Mouse (Mus musculus): Measurements from ENCODE around the gene Sema4f.

Sema4f gene

DNA sequence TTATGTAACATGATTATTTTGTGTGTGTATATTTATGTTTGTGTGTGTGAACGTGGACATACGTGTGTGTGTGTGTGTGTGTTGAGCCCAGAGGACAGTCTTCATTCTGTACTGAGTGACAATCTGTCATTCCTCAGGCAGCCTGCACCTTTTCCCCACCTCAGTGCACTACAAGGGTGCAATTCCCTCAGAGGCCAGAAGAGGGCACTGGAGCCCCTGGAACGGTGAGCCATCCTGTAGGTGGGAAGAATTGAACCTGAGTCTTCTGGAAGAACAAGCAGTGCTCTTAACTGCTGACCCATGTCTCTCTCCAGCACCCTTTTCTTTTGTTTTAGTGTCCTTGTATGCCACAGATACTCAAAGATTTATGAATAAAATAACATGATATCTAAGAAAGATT is 23.7 kb downstream of the Sema4f start:
- DNase-seq (ENCODE audit: extremely low read depth, low read depth), result no peak

DNA sequence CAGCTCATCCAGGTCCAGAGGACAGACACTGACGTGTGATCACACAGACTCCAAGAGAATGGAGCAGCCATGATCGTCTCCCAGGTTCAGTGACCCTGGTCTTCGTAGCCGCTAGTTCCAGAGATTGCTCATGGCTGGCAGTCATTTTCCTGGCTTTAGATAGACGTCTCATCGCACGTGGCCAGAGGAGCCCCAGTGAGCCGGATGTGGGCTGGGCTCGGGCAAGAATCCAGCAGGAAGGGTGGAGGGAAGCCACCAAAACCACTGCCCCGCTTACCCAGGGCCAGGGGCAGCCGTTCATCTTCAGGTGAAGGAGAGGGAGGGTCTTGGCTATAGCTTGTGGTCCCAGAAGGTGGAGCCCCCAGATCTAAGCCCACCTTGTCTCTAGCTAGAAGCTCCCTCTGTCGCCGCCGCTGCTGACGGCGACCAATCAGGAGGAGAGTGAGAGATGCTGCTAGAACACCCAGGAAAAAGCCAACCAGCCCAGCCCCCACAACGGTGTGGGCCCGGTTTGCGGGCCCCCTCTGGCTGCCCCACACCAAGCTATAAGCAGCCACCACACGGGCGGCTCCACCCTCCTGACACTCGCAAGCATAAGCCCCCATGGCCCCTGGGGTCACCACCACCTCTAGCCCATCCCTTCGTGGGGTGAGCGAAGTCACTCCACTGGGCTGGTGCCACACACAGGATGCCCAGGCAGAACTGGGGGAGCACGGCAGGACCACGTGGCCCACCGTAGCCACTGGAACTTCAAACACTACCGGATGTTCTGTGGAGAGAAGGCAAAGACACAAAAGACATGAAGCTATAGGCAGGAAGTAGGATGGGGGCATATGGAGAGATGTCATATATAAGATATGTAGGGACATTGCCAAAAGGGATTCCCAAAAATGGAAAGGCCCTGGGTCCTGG is 26.0 kb downstream of the Sema4f start:
- peak; percentile 57 for DNase-seq (ENCODE audit: extremely low read depth, low read depth)

DNA sequence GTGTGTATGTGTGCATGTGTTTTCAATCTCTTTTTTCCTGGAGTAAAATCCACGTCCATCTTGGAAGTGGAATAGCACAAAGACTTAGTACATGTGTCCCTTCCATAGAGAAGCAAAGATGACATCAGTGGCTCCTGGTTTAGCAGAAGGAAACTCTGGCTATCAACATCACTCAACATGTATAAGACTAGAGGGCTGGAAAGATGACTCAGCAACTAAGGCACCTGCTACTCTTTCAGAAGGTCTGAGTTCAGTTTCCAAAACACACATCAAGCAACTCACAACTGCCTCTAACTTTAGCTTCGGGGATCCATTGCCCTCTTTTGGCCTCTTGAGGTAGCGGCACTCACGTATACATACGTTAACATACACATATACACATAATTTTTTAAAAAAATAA is 28.3 kb downstream of the Sema4f start:
- DNase-seq (ENCODE audit: extremely low read depth, low read depth), result peak; percentile 61

DNA sequence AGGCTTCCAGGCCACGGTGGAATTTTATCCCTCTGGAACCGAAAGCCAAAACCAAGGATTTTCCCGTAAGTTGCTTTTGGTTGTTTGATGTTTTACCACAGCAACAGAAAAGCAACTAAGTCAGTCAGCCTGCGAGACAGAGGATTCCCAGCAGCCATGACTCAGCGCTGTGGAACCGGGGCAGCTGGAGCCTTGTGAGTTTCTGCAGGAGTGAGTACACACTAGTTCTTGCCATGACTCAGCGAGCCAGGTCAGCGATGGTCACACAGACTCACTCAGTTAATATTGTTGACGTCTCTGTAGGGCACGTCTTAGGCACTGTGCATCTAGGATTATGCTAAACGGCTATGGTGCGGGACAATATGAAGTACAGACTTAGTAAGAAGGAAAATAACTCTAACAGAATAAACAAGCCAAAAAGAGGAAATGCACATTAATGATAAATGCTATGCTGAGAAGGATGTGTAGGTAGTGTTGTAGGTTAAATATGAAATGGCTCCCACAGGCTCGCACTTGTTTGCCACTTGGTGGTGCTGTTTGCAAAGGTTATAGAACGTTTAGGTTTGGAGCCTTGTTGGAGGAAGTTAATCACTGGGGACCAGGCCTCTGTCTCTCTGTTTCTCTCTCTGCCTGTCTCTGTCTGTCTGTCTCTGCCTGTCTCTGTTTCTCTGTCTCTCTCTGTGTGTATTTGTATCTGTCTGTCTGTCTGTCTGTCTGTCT is 30.3 kb downstream of the Sema4f start:
- DNase-seq (ENCODE audit: extremely low read depth, low read depth), result peak; percentile 89

DNA sequence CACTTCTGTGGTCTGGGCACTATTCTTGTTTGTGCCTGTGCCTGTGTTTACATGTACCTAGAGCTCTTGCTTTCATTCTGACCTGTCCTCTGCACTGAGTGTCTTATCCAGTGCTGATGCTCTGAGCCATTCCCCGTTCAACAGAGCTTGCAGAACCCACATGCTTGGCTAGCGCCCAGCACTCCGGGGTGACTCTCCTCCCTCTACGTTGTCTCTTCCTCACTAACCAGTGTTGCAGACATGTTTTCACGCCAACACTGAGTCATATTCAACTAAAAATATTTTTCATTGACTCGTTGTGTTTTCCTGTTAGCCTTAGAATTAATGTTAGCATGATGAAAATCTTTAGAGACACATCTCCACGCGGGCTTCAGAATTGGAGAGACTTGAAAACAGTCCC is 31.5 kb downstream of the Sema4f start:
- DNase-seq (ENCODE audit: extremely low read depth, low read depth), result no peak

DNA sequence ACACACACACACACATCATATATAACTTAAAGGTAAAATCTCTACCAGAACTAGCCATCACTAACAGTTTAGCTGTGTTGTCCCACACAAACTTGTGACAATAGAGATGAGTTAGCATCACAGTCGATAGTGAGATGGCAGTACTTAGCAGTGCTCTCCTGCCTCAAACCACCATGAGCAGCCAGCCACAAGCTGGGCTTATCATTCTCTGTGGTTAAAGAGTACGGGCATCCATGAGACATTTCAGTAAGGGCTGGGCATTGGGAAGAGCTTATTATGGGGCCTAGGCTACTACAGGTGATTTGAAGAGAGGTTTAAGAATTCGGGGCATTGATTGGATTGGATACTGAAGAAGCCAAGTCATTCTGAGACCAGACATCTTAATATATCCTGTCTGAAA is 32.6 kb downstream of the Sema4f start:
- no peak for DNase-seq (ENCODE audit: extremely low read depth, low read depth)

DNA sequence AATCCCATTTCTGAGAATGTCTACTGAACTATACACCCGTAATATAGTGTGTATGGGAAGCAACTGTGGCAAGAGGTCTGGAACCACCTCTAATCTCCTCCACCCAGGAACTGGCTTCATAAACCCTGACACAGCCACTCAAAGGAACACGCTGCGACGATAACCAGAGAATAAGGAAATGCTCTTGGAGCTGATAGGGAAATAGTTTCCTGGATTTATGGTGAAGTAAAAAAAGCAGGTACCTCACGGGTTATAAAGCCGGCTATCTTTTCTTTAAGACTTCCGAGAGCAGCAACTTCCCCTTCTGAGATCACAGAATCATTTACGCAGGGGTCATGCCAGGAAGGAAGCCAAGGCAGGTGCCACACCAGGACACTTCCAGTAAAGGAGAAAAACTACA is 37.0 kb downstream of the Sema4f start:
- peak; percentile 98 for DNase-seq (ENCODE audit: extremely low read depth, low read depth)

DNA sequence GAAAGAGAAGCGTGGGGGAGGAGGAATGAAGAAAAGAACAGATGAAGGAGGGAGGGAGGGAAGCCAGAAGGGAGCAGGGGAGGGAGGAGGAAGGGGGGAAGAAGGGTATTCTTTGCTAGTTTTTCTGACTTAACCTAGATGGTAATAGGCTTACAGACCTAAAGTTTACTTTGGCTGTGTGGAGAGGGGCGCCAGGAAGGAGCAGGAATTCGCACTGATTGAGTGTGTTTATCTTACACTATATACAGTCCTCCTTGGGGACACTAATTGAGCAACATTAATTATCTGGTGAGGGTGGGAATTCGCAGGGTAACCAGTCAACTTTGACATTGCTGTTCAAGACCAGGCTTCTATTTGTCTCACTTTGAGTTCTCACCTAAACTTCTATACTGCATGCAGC is 40.8 kb downstream of the Sema4f start:
- no peak for DNase-seq (ENCODE audit: extremely low read depth, low read depth)

DNA sequence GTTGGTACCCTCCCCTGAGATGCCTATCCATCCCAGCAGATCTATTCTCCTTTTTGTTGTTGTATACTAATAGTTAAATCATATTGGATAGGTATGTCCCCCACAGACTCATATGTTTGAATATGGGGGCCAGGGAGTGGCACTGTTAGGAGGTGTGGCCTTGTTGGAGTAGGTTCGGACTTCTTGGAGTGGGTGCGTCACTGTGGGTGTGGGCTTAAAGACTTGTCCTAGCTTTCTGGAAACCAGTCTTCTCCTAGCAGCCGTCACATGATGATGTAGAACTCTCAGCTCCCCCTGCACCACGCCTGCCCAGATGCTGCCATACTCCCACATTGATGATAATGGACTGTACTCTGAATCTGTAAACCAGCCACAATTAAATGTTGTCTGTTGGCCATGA is 41.3 kb downstream of the Sema4f start:
- no peak for DNase-seq (ENCODE audit: extremely low read depth, low read depth)

DNA sequence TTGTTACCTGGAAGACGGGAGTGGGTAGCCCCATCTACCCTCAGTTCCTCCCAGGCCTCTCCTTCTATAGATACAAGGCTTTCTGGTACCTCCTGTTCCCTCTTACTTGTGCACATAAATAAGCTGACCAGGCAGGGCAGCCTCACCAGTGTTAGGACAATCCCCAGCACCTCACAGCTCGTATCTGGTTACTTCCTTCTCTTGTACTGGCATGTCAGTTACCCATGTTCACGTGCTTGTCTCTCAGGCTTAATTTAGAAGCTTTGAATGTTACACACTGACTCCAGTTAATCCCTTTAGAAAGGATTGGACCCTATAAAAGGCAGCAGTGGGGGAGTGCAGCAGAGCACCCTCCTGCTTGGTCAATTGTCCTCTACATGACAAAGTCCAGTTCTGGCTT is 42.3 kb downstream of the Sema4f start:
- DNase-seq (ENCODE audit: extremely low read depth, low read depth), result no peak

DNA sequence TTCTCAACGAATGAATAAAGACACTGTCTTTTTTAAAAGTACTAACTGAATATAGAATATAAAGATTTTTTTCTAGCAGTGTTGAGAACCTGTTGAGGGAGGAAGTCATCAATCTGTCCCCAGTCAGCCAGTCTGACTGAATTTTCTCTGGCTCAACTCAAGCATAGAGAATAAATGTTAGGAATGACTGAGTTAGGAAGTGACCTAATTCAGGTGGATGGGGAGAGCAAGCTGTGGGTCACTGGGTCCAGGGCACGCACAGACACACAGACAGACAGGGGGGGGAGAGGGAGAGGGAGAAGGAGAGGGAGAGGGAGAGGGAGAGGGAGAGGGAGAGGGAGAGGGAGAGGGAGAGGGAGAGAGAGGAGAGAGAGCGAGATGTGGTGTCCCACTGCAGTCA is 46.2 kb downstream of the Sema4f start:
- no peak for DNase-seq (ENCODE audit: extremely low read depth, low read depth)

DNA sequence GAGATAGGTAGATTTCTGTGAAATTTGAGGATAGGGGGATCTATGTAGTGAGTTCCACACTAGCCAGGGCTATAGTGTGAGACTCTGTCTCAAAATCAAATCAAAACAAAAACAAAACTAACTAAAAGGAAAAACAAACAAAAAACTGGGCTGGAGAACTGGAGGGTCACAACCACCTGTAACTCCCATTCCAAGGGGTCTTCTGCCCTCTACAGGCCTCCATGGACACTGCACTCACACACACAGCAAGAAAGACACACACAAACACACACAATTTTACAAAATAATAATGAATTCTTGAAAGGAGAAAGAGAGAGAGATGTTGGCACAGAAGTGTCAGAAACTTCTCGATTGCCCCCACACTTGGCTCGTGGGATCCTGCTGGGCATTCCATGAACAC is 47.0 kb downstream of the Sema4f start:
- DNase-seq (ENCODE audit: extremely low read depth, low read depth), result no peak

DNA sequence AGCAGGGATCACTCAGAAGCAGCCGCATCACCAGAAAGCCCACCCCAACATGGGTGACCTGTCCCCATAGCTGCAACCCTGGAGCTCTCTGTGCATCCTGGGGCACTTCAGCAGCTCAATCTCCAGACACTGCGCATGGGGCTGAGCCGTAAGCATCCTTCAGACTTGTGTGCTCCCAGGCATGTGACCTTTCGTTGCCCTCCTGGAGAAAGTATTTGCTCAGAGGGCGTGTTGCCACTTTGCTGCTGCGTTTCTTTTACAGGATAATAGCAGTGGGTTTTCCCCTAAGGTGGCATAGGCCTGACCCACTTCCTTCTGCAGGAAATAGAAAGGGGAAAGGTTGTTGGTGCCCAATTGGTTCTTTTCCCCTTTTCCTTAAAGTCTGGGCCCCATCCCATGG is 48.1 kb downstream of the Sema4f start:
- DNase-seq (ENCODE audit: extremely low read depth, low read depth), result no peak

DNA sequence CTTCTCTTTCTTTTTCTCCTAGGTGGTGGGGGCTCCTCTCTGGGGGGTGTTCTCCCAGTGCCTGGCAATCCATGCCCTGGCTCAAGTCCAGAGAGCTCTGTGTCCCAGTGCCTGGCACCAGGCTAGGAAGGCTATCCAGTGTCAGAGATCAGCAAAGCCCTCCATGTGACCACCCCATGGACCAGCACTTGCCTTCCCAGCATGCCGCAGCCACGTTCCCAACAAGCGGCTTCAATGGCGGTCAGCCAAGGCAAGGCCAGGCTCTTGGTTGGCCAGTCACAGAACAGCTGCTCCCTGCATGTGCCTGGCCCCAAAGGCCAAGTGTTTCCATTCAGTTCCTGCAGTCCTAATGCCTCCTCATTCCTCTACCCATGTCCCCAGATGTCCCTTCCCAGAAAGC is 53.2 kb downstream of the Sema4f start:
- no peak for DNase-seq (ENCODE audit: extremely low read depth, low read depth)

DNA sequence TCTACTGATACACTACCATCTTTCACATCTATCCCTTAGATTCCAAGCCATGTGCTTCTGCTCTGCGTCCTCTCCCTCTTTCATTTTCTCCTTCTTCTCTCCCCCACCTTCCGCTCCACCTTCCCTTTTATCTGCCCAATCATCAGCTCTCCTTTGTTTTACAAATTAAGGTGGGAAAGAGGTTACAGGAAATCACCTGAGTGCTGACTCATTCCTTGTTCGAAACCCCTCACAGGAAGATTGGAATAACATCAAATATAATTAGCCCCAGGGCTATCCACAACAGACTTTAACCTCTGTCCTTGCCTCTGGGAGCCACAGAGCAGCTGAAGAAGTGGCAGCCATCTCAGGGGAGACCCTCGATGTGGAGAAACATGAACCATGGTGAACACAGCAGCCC is 53.7 kb downstream of the Sema4f start:
- no peak for DNase-seq (ENCODE audit: extremely low read depth, low read depth)

DNA sequence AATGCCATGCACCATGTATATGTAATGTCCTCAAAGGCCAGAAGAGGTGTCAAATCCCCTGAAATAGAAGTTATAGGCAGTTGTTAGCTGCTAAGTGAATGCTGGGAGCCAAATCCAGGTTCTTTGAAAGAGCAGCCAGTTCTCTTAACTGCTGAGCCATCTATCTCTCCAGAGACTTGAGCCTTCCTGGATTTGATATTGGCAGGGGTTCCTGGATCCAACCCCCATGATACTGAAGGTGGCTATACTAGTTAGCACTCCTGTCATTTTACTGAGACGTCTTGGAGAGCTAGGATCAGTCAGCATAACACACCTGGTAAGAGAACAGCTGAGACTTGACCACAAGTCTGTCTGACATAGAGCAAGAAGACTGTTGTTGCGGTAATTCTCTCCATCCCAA is 54.1 kb downstream of the Sema4f start:
- DNase-seq (ENCODE audit: extremely low read depth, low read depth), result no peak

DNA sequence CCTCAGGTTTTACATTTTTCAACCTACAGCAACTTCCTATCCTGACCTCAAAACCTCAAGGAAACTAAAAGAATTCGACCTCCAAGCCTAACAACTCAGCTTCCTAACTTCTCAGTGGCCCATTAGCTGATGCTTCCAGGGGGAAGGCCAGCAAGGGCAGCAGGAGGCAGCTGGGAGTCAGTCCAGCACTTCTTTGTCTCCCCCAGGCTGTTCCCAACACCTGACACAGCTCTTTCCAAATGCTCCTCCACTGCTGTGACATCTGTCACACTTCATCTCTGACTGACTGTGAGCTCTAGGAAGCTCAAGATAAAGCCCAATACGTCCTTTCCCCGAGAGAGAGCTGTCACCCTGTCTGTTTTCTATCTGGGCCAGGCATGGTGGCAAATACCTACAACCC is 55.0 kb downstream of the Sema4f start:
- DNase-seq (ENCODE audit: extremely low read depth, low read depth), result no peak

DNA sequence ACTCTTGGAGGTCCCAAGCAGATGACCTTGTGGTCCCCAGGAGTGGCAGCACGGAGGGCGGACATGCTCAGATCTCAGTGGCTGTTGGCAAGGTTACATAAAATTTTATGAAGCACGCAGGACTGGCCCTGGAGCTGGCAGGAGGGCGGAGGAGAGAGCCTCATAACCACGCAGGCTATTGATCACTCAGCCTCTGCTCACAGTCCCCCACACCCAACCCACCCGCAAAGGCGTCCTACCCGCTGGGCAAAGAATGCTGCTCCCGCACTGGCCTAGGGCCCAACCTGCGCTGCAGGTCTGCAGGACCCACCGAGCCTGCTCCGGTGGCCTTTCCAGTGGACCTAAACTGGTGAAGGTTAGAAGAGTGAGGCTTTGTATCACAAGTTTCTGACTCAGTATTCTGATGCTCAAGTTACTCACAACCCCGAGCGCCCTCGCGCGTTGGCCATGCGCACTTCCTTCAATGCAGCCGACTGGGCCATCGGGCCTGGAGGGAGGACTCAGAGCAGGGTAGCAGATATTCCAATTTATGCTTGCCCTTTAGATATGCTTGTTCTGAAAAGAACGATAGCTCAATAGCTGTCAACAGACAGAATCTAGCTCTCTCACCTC is 58.0 kb downstream of the Sema4f start:
- no peak for DNase-seq (ENCODE audit: extremely low read depth, low read depth)

DNA sequence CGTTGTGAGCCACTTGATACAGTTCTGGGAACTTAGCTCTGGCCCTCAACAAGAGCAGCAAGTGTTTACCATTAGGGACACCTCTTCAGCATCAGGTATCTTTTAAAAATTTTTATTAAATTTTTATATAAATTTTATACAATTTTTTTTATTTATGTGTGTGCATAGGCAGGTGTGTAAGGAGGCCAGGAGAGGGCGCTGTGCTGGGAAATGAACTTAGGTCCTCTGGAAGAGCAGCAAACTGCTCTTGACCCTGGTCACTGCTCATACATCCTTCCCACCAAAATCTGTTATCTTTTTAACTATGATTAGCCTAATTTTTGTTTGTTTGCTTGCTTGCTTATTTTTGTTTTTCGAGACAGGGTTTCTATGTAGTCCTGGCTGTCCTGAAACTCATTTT is 58.8 kb downstream of the Sema4f start:
- no peak for DNase-seq (ENCODE audit: extremely low read depth, low read depth)

DNA sequence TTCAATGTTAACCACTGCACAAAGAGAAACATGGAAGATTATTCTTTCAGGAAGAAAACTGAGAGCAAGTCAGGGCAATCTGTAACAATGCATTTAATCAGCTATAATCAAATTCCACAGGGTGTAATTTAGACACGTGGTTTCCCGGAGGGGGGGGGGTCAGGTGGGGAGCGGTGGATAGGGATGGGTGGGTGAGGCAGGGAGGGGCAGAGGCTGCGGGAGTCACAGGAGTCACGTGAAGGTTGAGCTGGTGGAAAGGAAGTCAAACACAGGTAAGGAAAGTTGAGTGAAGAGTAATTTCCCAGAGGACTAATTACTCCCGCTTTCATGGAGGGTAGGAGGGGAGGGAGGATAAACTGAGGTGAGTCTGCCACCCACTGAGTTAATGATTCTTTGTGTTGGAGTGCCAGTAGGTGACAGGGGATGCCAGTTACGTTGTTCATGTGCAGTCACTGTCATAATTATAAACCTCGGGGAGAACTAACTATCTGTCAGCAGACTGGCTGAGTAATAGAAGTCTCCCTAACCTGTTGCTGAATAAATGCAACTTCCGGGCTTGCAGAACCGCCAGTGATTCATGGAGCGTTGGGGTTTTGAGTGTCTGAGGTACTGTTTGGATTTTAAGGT is 60.0 kb downstream of the Sema4f start:
- no peak for DNase-seq (ENCODE audit: extremely low read depth, low read depth)

DNA sequence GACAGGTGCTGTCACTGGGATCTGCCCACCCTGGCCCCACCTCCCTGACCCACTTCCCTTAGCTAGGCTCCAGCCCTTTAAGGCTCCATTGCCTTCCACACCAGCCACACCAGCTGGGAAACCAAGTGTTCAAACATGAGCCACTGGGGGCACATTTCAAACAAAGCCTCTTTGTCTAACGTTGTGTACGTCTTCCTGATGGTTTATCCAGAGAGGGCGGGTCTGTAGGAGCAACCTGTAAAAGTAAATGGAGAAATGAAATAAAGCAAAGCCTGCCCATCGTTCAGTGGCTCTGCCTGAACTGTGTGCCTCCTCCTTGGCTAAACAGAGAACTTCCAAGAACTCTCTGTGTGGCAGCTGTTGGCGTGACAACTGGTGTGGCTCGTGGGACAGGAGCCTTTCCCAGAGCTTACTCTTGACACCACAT is 64.0 kb downstream of the Sema4f start:
- no peak for DNase-seq (ENCODE audit: extremely low read depth, low read depth)

DNA sequence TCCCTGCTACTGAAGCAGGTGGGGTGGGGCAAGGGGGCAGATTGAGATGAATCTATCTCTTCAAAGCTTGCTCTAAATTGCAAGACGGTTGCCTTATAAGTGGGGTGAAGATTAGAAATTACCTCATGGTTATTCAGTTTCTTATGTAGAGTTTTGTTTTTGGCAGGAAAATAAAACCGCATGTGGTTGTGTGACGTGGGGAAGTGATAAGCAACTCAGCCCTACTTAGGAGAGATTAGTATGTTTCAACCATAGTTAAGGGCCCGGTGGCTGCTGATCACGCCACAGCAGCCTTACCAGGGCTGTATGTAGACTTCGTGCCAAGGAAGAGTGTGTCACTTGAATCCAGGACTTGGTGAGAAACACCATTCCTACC is 67.2 kb downstream of the Sema4f start:
- DNase-seq (ENCODE audit: extremely low read depth, low read depth), result peak; percentile 84
